Mouse (Mus musculus) thymus, adult 2 months (tissue): Measurements from ENCODE around the gene Klhl32.

Experiments
- CTCF ChIP-seq: fragments of 200-500 bp; IDR thresholded peaks from 2 replicates; pipeline ENCODE4 v1.5.1; 2012; ENCODE audit warnings: mild to moderate bottlenecking, control low read depth, low read length, moderate library complexity, borderline replicate concordance; ENCODE audit not compliant: control insufficient read depth, poor library complexity, insufficient read depth; ENCODE audit errors: extremely low read depth
- POLR2A ChIP-seq: fragments of 200-500 bp; IDR thresholded peaks from 2 replicates; pipeline ENCODE4 v1.6.1; 2012; ENCODE audit warnings: mild to moderate bottlenecking, low read length, control low read depth, moderate library complexity; ENCODE audit not compliant: control insufficient read depth, poor library complexity, insufficient read depth; ENCODE audit errors: extremely low read depth

GRCm38 (mm10) chr4:24698528-24699117 lies 152.3 kb downstream of the Klhl32 start:
- TF ChIP-seq CTCF (no peak), POLR2A (no peak)
